Mouse (Mus musculus) MEL (cell line): Measurements from ENCODE around the gene Mtfp1. TPM values are rescaled to one million over a fixed set of nuclear protein-coding genes. Genes with fewer than 3 reads are reported as not detected.

ENCODE experiments used
- DNase-seq: peaks from one replicate; pipeline ENCODE4 v3.0.0; 2011; ENCODE audit warnings: low read depth, low spot score
- H3K27ac ChIP-seq: 2 replicates; pipeline ENCODE4 v1.5.1; 2012; ENCODE audit warnings: low read depth, mild to moderate bottlenecking, control low read depth, low read length, moderate library complexity; ENCODE audit not compliant: control insufficient read depth
- H3K27me3 ChIP-seq, 2 experiments: fragments of 150-350 bp in 1 of 2; sonication (generic) in 1 of 2; 2 replicates each; pipeline ENCODE4 v1.6.1; 2012; ENCODE audit warnings: low read length in 2 of 2, mild to moderate bottlenecking in 2 of 2, improper control_type of control experiment in 1 of 2, moderate library complexity in 1 of 2; ENCODE audit not compliant: insufficient read depth in 2 of 2, control insufficient read depth in 1 of 2
- H3K36me3 ChIP-seq, 2 experiments: 2 replicates each; pipeline ENCODE4 v1.6.1; 2012 to 2014; ENCODE audit warnings: low read length in 2 of 2, improper control_type of control experiment in 1 of 2, inconsistent platforms in 1 of 2, mild to moderate bottlenecking in 1 of 2; ENCODE audit not compliant: insufficient read depth in 2 of 2, control insufficient read depth in 1 of 2
- H3K4me1 ChIP-seq, 2 experiments: fragments of 150-350 bp in 1 of 2; sonication (generic) in 1 of 2; 2 replicates each; pipeline ENCODE4 v1.6.1; 2012; ENCODE audit warnings: low read length in 2 of 2, improper control_type of control experiment in 1 of 2, mild to moderate bottlenecking in 1 of 2; ENCODE audit not compliant: insufficient read depth in 2 of 2, control insufficient read depth in 1 of 2
- H3K4me3 ChIP-seq, 2 experiments: fragments of 150-350 bp in 1 of 2; sonication (generic) in 1 of 2; 2 replicates each; pipeline ENCODE4 v1.5.1; 2012; ENCODE audit warnings: low read depth in 2 of 2, low read length in 2 of 2, mild to moderate bottlenecking in 2 of 2, moderate library complexity in 2 of 2, control low read depth in 1 of 2, improper control_type of control experiment in 1 of 2; ENCODE audit not compliant: control insufficient read depth in 1 of 2, insufficient read depth in 1 of 2
- H3K79me2 ChIP-seq: 2 replicates; pipeline ENCODE4 v1.6.1; 2012; ENCODE audit warnings: mild to moderate bottlenecking, low read length, moderate library complexity; ENCODE audit not compliant: control insufficient read depth, poor library complexity, insufficient read depth
- H3K9ac ChIP-seq: 2 replicates; pipeline ENCODE4 v1.6.1; 2012; ENCODE audit warnings: low read depth, mild to moderate bottlenecking, control low read depth, low read length, moderate library complexity; ENCODE audit not compliant: control insufficient read depth, poor library complexity, severe bottlenecking
- H3K9me3 ChIP-seq: fragments of 150-350 bp; sonication (generic); replicated peaks from 2 replicates; pipeline ENCODE4 v1.6.1; 2012; ENCODE audit warnings: mild to moderate bottlenecking, low read length, improper control_type of control experiment, moderate library complexity; ENCODE audit not compliant: insufficient read depth
- CHD1 ChIP-seq: IDR thresholded peaks from 2 replicates; pipeline ENCODE4 v1.6.1; 2012; ENCODE audit warnings: low read depth, mild to moderate bottlenecking, inconsistent platforms, low read length, improper control_type of control experiment
- CHD2 ChIP-seq: IDR thresholded peaks from 2 replicates; pipeline ENCODE4 v1.6.1; 2011; ENCODE audit warnings: low read length, improper control_type of control experiment
- ELF1 ChIP-seq: IDR thresholded peaks from 2 replicates; pipeline ENCODE4 v1.6.1; 2014; ENCODE audit warnings: low read depth, mild to moderate bottlenecking, inconsistent platforms, low read length, improper control_type of control experiment, moderate library complexity
- EP300 ChIP-seq, 2 experiments: IDR thresholded peaks; 2 replicates each; pipeline ENCODE4 v1.6.1; 2011; ENCODE audit warnings: improper control_type of control experiment in 2 of 2, low read length in 2 of 2, low read depth in 1 of 2, mild to moderate bottlenecking in 1 of 2
- HCFC1 ChIP-seq: IDR thresholded peaks from 2 replicates; pipeline ENCODE4 v1.6.1; 2012; ENCODE audit warnings: low read depth, mild to moderate bottlenecking, inconsistent platforms, low read length, improper control_type of control experiment, moderate library complexity
- JUND ChIP-seq: IDR thresholded peaks from 2 replicates; pipeline ENCODE4 v1.6.1; 2011; ENCODE audit warnings: low read depth, mild to moderate bottlenecking, improper control_type of control experiment, low read length
- MAFK ChIP-seq: IDR thresholded peaks from 2 replicates; pipeline ENCODE4 v1.6.1; 2011; ENCODE audit warnings: low read depth, mild to moderate bottlenecking, low read length, improper control_type of control experiment, borderline replicate concordance
- MAX ChIP-seq: IDR thresholded peaks from 2 replicates; pipeline ENCODE4 v1.6.1; 2011; ENCODE audit warnings: low read length, improper control_type of control experiment
- MYB ChIP-seq: IDR thresholded peaks from 2 replicates; pipeline ENCODE4 v1.6.1; 2011; ENCODE audit warnings: mild to moderate bottlenecking, low read depth, low read length, improper control_type of control experiment
- NRF1 ChIP-seq: IDR thresholded peaks from 2 replicates; pipeline ENCODE4 v1.6.1; 2014; ENCODE audit warnings: low read depth, mild to moderate bottlenecking, inconsistent platforms, low read length, improper control_type of control experiment, moderate library complexity; ENCODE audit not compliant: poor library complexity, insufficient read depth, severe bottlenecking
- RAD21 ChIP-seq: IDR thresholded peaks from 2 replicates; pipeline ENCODE4 v1.6.1; 2011; ENCODE audit warnings: mild to moderate bottlenecking, low read depth, low read length, improper control_type of control experiment
- SIN3A ChIP-seq: IDR thresholded peaks from 2 replicates; pipeline ENCODE4 v1.6.1; 2012; ENCODE audit warnings: low read length, improper control_type of control experiment, inconsistent platforms
- TCF12 ChIP-seq: IDR thresholded peaks from 2 replicates; pipeline ENCODE4 v1.6.1; 2014; ENCODE audit warnings: low read depth, mild to moderate bottlenecking, inconsistent platforms, low read length, improper control_type of control experiment, moderate library complexity
- ZNF384 ChIP-seq: IDR thresholded peaks from 2 replicates; pipeline ENCODE4 v1.6.1; 2012; ENCODE audit warnings: low read depth, mild to moderate bottlenecking, inconsistent platforms, low read length, improper control_type of control experiment
- polyA plus RNA-seq, 2 experiments: library from polyadenylated mRNA; stranded (reverse) in 1 of 2; unstranded in 1 of 2; fragments of >175 nt in 1 of 2; fragments of >200 nt in 1 of 2; gene quantifications; 2 replicates each; pipeline versions ENCODE4 v1.2.1 to v1.2.4; 2012; ENCODE audit warnings: low replicate concordance in 2 of 2, low read depth in 1 of 2; ENCODE audit not compliant: insufficient read length in 2 of 2, insufficient read depth in 1 of 2, missing spikeins in 1 of 2
- total RNA-seq: library from RNA; depleted of rRNA; stranded (reverse); fragments of 300-350 nt; gene quantifications from 2 replicates; pipeline ENCODE4 v1.2.3, GENCODE M21; 2012

Gene Mtfp1
- total and polyA plus RNA-seq, 3 experiments = 70.5 to 84.8 TPM; not detected in 1

DNA sequence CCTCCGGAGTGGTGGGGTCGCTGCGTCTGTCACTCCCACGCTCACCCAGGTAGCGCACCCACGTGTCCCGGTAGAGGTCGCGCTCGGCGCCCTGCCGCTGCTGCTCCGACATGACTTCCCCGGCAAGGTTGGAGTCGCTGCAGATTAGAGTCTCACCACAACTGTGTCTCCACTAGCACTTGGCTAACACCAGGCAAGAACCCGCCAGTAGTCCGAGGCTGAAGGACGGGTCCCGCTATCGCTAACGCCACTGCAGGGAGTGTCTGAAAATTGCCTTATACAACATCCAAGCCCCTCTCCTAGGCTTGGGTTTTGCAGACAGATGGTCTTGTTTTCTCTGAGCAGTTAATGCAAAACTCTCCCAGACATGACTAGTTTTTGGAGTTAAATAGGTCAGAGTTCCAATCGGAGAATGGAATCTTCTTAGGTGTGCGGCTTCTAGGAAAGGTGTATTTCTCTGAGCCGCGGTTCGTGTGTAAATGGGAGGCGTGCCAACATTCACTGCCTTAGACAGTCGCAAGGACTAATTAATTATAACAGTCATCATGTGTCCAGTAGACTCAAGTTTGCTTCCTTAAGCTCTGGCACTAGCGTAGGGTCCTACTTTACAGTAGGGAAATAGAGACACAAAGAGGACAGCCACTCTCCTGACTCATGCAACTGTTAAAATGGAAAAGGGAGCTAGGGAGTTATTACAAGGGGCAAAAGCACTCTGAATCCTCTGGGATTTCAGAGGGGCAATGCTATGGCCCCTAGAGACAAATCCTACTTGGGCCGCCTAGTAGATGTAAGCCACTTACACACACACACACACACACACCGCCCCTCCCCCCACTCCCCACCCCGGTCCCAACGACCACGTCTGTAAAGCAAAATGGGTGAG is at the start of gene Mtfp1 (continued):
- 0 out of 4 replicates have a peak, but pooled peaks of 1 of the 2 experiments have one; percentile 26 for TF ChIP-seq EP300 (IDR thresholded peaks at IDR 0.05; ENCODE audit: low read depth in 1 of 2, low read length in 2 of 2)
- peak; percentile 75 for TF ChIP-seq HCFC1
- no peak; the same call in 1 of the 2 replicates for TF ChIP-seq CHD2
- TF ChIP-seq TCF12 = peak; percentile 42
- no peak for TF ChIP-seq RAD21
- TF ChIP-seq CHD1 = no peak
- TF ChIP-seq, all 39 proteins: peak for 18

DNA sequence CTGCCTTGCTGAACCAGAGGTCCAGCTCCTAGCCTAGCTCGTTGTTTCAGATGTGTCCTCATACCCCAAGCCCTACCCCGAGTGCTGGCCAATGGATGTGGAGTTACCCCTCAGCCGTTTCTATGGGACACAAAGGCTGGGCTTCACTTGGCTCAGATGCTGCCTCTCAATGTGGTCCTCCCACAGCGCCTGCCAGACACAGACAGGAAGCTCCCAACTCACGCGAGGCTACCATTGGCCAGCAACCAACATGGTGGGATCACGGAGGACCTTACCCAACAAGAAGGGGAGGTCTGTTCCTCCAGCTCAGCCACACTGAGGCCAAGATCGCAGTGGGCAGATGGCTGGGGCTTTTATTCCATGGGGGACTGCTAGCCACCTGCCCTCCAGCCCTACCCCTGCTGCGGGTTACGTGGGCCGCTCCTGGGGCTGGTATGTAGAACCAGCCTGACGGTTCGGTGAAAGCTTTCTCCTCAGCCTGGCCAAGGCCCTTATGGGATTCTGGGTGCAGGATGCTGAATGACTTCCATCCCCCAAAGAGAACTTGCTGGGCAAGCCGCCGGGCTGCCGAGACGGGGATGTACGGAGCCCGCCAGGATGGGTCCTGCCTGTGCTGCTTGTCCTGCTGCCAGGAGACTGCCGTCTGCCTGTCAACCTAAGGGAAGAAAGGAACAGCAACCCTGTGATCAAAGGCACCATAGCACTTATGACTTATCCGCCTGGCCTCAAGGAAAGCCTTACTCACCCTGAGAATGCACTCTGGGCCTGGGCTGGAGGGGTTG is 48.2 kb upstream of the Mtfp1 start:
- Histone ChIP-seq H3K36me3 (no peaks in the 10 kb centered on the region), H3K9me3 (no peaks in the 10 kb centered on the region), H3K79me2 (no peaks in the 10 kb centered on the region), H3K9ac (no peak overlapping the region), H3K4me1 (no peaks in the 10 kb centered on the region), H3K27ac (no peak overlapping the region), H3K27me3 (no peaks in the 10 kb centered on the region), H3K4me3 (no peak overlapping the region)
- no peak for TF ChIP-seq SIN3A
- no peak for DNase-seq

DNA sequence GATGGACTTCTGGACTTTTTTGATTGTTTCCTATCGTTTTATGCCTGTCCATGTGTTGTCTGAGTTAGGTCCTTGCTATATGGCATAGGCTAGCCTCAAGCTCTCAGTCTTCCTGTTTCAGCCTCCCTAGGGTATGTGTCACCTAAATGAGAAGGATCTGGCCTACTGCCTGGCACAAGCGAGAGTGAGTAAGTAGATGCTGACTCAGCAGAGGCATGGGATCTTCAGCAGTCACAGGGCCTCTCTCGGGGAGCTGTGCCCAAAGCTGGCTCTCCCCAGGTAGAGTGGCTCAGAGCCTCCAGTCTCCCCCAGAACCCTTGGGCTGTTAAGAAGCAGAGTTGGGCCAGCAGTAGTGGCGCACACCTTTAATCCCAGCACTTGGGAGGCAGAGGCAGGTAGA is 47.1 kb upstream of the Mtfp1 start:
- H3K4me3 ChIP-seq = no peak overlapping the region
- no peak overlapping the region for H3K9ac ChIP-seq
- no peaks in the 10 kb centered on the region for H3K4me1 ChIP-seq
- no peak overlapping the region for H3K27ac ChIP-seq
- no peaks in the 10 kb centered on the region for H3K9me3 ChIP-seq
- H3K36me3 ChIP-seq = no peaks in the 10 kb centered on the region
- no peaks in the 10 kb centered on the region for H3K27me3 ChIP-seq
- DNase-seq = no peak
- no peaks in the 10 kb centered on the region for H3K79me2 ChIP-seq
- TF ChIP-seq MAX = no peak
- TF ChIP-seq MAFK = peak; percentile 56; the same call in 1 of the 2 replicates
- TF ChIP-seq NRF1 = no peak
- no peak for TF ChIP-seq JUND
- TF ChIP-seq ELF1 = no peak
- TF ChIP-seq ZNF384 = no peak
- no peak for TF ChIP-seq MYB
- TF ChIP-seq, all 39 proteins: peak for 1
